Mouse (Mus musculus) liver, adult 2 months (tissue): ENCODE measurements around the gene Syt1. TPM values are rescaled to one million over a fixed set of nuclear protein-coding genes. Genes with fewer than 3 reads are reported as not detected.

ENCODE experiments used
- DNase-seq: peaks from one replicate; pipeline ENCODE4 v3.0.0-alpha.2; 2011; ENCODE audit warnings: low read depth, low spot score; ENCODE audit errors: extremely low read depth
- H3K27ac ChIP-seq: fragments of 200-500 bp; replicated peaks from 2 replicates; pipeline ENCODE4 v1.5.1; 2012; ENCODE audit warnings: low read depth, mild to moderate bottlenecking, control low read depth, inconsistent platforms, low read length; ENCODE audit not compliant: insufficient read depth
- H3K27me3 ChIP-seq: fragments of 200-500 bp; 2 replicates; pipeline ENCODE4 v1.6.1; 2012; ENCODE audit warnings: mild to moderate bottlenecking, moderate library complexity, low read length, inconsistent platforms; ENCODE audit not compliant: control insufficient read depth, insufficient read depth
- H3K36me3 ChIP-seq: fragments of 200-500 bp; 2 replicates; pipeline ENCODE4 v1.6.1; 2012; ENCODE audit warnings: low read length, inconsistent platforms; ENCODE audit not compliant: control insufficient read depth, insufficient read depth
- H3K4me1 ChIP-seq: fragments of 200-500 bp; 2 replicates; pipeline ENCODE4 v1.6.1; 2011; ENCODE audit warnings: low read length; ENCODE audit not compliant: control insufficient read depth, insufficient read depth
- H3K4me3 ChIP-seq: fragments of 200-500 bp; 2 replicates; pipeline ENCODE4 v1.5.1; 2011; ENCODE audit warnings: low read depth, mild to moderate bottlenecking, control low read depth, low read length, moderate library complexity; ENCODE audit not compliant: insufficient read depth
- H3K79me2 ChIP-seq: fragments of 200-500 bp; 2 replicates; pipeline ENCODE4 v1.6.1; 2012; ENCODE audit warnings: inconsistent platforms, mild to moderate bottlenecking, low read length, moderate library complexity; ENCODE audit not compliant: control insufficient read depth, insufficient read depth
- H3K9ac ChIP-seq: fragments of 200-500 bp; 2 replicates; pipeline ENCODE4 v1.6.1; 2012; ENCODE audit warnings: low read depth, mild to moderate bottlenecking, control low read depth, inconsistent platforms, low read length
- CTCF ChIP-seq: fragments of 200-500 bp; IDR thresholded peaks from 2 replicates; pipeline ENCODE4 v1.5.1; 2011; ENCODE audit warnings: low read depth, low read length, control low read depth
- POLR2A ChIP-seq: fragments of 200-500 bp; IDR thresholded peaks from 2 replicates; pipeline ENCODE4 v1.6.1; 2011; ENCODE audit warnings: low read length, control low read depth; ENCODE audit not compliant: insufficient read depth; ENCODE audit errors: extremely low read depth
- WGBS: fragments of 180-500 bp; shearing (Covaris S2); methylation state at CpG from one replicate; pipeline ENCODE4 v1.1.7; 2018; 5-methylcytosine and 5-hydroxymethylcytosine counted together
- polyA plus RNA-seq: library from polyadenylated mRNA; depleted of rRNA; stranded (reverse); fragments of >200 nt; gene quantifications from 2 replicates; pipeline ENCODE4 v1.2.3, GENCODE M21; 2012
- total RNA-seq: library from RNA; depleted of rRNA; stranded (reverse); fragments of >200 nt; gene quantifications from 2 replicates; pipeline ENCODE4 v1.2.3, GENCODE M21; 2014

Syt1 gene
- total and polyA plus RNA-seq, 2 experiments, result 2.5 to 5.8 TPM

DNA sequence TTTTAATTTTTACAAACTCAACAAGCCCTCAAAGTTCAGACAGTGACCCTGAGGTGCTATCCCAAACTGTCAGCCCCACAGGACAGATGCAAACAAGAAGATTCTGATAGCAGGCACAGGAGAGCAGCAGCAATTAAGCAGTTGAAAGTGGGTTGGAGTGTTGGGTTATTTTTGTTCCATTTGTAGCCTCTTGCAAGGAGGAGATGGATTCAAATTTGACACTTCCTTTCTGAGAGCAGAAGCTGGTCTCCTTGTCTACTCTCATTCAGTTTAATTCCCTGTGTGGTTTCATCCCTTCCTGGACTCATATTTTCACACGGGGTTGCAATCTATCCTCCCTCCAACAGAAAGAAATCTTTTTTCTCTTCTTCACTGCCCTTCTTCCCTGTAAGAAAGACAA is 951 bp downstream of the Syt1 start:
- no peak overlapping the region for H3K4me3 ChIP-seq
- peaks cover 11% of the 10 kb centered on the region; the same call in 1 of the 2 replicates for H3K27me3 ChIP-seq
- H3K9ac ChIP-seq, result no peak overlapping the region
- H3K4me1 ChIP-seq, result peaks cover 3% of the 10 kb centered on the region; the same call in 1 of the 2 replicates
- no peak for DNase-seq
- H3K79me2 ChIP-seq, result no peaks in the 10 kb centered on the region
- 19% methylated on average over 1 of the region's 1 CpGs for WGBS
- TF ChIP-seq POLR2A (no peak), CTCF (no peak)
- H3K27ac ChIP-seq, result no peak overlapping the region
- H3K36me3 ChIP-seq, result no peaks in the 10 kb centered on the region

DNA sequence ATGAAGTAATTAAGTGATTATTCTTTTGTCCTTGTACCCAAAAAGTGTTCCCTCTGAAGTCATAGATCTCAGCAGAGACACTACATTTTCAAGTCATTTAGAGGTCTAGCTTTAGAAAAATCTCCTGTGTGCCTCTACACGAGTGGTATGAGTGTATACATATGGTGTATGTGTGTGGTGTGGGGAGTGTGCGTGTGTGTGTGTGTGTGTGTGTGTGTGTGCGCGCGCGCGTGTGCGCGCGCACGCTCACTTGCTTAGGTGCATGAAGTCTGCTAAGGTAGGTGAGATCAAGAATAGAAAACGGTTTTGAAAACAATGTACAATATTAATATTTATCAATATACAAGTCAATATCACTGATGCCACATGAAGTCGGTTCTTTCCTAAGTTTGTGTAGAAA is 2.3 kb downstream of the Syt1 start:
- Histone ChIP-seq H3K4me3 (no peak overlapping the region), H3K27me3 (peaks cover 11% of the 10 kb centered on the region; the same call in 1 of the 2 replicates), H3K36me3 (no peaks in the 10 kb centered on the region), H3K27ac (no peak overlapping the region), H3K4me1 (peaks cover 3% of the 10 kb centered on the region; the same call in 1 of the 2 replicates), H3K79me2 (no peaks in the 10 kb centered on the region), H3K9ac (no peak overlapping the region)
- 93% methylated on average over 13 of the region's 13 CpGs for WGBS
- no peak for TF ChIP-seq CTCF
- no peak for DNase-seq

DNA sequence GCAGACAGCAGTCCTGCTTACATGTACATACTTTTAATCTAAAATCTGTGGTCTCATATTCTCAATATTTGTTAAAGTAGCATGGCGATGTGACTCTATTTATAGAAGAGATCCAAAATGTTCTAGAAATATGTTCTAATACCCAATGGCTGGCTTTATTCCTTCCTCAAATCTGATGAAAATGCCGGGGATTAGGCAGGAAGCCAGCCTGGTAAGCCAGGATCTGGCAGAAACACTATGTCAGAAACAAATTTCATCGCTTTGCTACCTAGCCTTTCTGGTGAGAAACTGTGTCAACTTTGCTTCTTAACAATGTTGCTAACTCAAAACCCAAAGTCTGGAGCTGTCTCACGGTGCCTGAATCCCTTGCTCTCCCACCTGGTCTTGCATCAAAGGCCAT is 7.3 kb downstream of the Syt1 start:
- Histone ChIP-seq H3K9ac (no peak overlapping the region), H3K36me3 (no peaks in the 10 kb centered on the region), H3K79me2 (no peaks in the 10 kb centered on the region), H3K27ac (no peak overlapping the region), H3K4me3 (no peak overlapping the region), H3K4me1 (no peaks in the 10 kb centered on the region), H3K27me3 (no peaks in the 10 kb centered on the region)
- TF ChIP-seq CTCF (no peak), POLR2A (no peak)
- 78% methylated on average over 4 of the region's 4 CpGs for WGBS
- no peak for DNase-seq

DNA sequence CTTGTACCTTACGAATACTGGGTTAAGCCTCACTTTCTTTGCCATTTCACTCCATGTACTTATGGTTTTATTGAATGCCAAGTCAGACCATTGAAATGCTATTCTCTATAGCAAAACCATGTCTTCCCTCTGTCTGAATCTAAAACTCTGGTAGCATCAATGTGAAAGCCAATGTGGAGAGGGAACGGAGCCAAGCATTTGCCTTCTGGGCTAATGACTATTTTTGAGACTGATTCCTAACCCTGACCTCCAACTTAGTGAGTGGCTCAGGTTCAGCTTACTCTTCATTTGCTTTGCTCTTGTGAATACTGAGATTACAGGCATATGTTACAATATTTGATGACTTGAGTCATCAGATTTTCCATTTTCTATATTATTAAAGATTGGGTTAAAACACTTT is 23.5 kb downstream of the Syt1 start:
- no peak overlapping the region for H3K9ac ChIP-seq
- no peak for DNase-seq
- no peaks in the 10 kb centered on the region for H3K27me3 ChIP-seq
- H3K79me2 ChIP-seq, result no peaks in the 10 kb centered on the region
- 93% methylated on average over 2 of the region's 2 CpGs for WGBS
- H3K36me3 ChIP-seq, result no peaks in the 10 kb centered on the region
- H3K27ac ChIP-seq, result no peak overlapping the region
- no peaks in the 10 kb centered on the region for H3K4me1 ChIP-seq
- TF ChIP-seq CTCF (no peak), POLR2A (no peak)
- no peak overlapping the region for H3K4me3 ChIP-seq

DNA sequence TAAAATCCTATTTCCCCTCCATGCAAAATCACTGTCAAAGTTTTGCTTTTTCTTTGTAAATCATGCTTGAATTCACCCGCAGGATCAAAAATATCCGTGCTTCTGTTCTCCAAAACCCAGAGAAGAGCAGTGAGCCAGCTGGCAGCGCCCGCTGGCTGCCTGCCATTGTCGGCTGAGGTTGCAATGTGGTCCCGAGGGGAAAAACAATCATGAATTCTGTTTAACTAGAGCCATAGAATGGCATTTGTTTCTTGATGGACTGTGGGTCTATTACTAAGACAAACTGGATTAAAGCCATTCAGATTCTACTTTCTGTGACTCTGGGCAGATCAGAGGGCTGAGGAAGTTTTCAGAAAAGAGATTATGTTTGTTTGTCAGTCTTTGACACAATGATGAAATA is 31.1 kb downstream of the Syt1 start:
- no peaks in the 10 kb centered on the region for H3K27me3 ChIP-seq
- no peaks in the 10 kb centered on the region for H3K79me2 ChIP-seq
- H3K4me3 ChIP-seq, result peak overlapping the region; percentile 14; the same call in 1 of the 2 replicates
- H3K9ac ChIP-seq, result no peak overlapping the region
- TF ChIP-seq POLR2A, result no peak
- no peak for TF ChIP-seq CTCF
- no peaks in the 10 kb centered on the region for H3K36me3 ChIP-seq
- no peaks in the 10 kb centered on the region; the same call in 1 of the 2 replicates for H3K4me1 ChIP-seq
- 37% methylated on average over 6 of the region's 6 CpGs for WGBS
- H3K27ac ChIP-seq, result no peak overlapping the region
- peak; percentile 62 for DNase-seq

DNA sequence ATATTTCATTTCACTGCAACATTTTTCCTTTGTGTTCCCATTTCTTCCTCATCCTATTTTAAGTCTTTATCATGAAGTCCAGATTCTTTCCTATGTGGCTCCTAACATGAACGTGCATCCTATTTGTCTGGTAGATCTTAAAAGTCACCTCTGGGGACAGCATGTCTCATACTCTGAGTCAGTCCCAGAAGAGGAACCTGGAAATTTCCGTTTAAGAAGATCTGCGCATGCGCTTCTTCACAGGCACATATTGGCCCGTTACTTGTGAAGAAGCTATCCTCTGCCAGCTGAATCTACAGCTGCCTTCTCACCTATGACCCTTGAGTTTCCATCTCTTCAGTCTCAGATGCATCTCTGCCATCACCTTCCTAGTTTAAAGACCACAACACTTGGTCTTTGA is 55.8 kb downstream of the Syt1 start:
- Histone ChIP-seq H3K4me3 (no peak overlapping the region), H3K9ac (no peak overlapping the region), H3K4me1 (no peaks in the 10 kb centered on the region), H3K79me2 (no peaks in the 10 kb centered on the region), H3K36me3 (no peaks in the 10 kb centered on the region), H3K27me3 (no peaks in the 10 kb centered on the region), H3K27ac (no peak overlapping the region)
- 90% methylated on average over 5 of the region's 5 CpGs for WGBS
- DNase-seq, result no peak
- no peak for TF ChIP-seq CTCF
- no peak for TF ChIP-seq POLR2A
